Mouse (Mus musculus) midbrain, embryonic 16.5 days (tissue): ENCODE measurements around the gene Chpf2. TPM values are rescaled to one million over a fixed set of nuclear protein-coding genes. Genes with fewer than 3 reads are reported as not detected.
A peak's percentile ranks its signal among the peaks of the same experiment; 100 is the strongest.

ENCODE experiments used
- ATAC-seq: fragments of 200-750 bp; cut with Nextera tagmentation; 2 replicates; pipeline ENCODE4 v1.8.0; 2017; ENCODE audit warnings: moderate TSS enrichment
- H3K27ac ChIP-seq: fragments of 300-500 bp; sonication (generic); 2 replicates; pipeline ENCODE4 v1.5.1; 2014; ENCODE audit warnings: mild to moderate bottlenecking, low read length, mixed read lengths
- H3K27me3 ChIP-seq: fragments of 300-500 bp; sonication (generic); 2 replicates; pipeline ENCODE4 v1.6.1; 2014; ENCODE audit warnings: low read depth, low read length, mixed read lengths; ENCODE audit not compliant: control insufficient read depth, insufficient read depth
- H3K36me3 ChIP-seq: fragments of 300-500 bp; sonication (generic); 2 replicates; pipeline ENCODE4 v1.6.1; 2014; ENCODE audit warnings: mild to moderate bottlenecking, low read length, moderate library complexity, mixed read lengths; ENCODE audit not compliant: control insufficient read depth, insufficient read depth
- H3K4me1 ChIP-seq: fragments of 300-500 bp; sonication (generic); 2 replicates; pipeline ENCODE4 v1.6.1; 2014; ENCODE audit warnings: mild to moderate bottlenecking, low read length, mixed read lengths; ENCODE audit not compliant: control insufficient read depth, insufficient read depth
- H3K4me2 ChIP-seq: fragments of 300-500 bp; sonication (generic); 2 replicates; pipeline ENCODE4 v1.6.1; 2014; ENCODE audit warnings: mild to moderate bottlenecking, low read length, mixed read lengths
- H3K4me3 ChIP-seq: fragments of 300-500 bp; sonication (generic); 2 replicates; pipeline ENCODE4 v1.5.1; 2014; ENCODE audit warnings: low read depth, mild to moderate bottlenecking, low read length, moderate library complexity, mixed read lengths
- H3K9ac ChIP-seq: fragments of 300-500 bp; sonication (generic); 2 replicates; pipeline ENCODE4 v1.6.1; 2014; ENCODE audit warnings: low read depth, low read length, mixed read lengths
- H3K9me3 ChIP-seq: fragments of 300-500 bp; sonication (generic); replicated peaks from 2 replicates; pipeline ENCODE4 v1.6.1; 2014; ENCODE audit warnings: mild to moderate bottlenecking, low read length, mixed read lengths; ENCODE audit not compliant: control insufficient read depth, poor library complexity, severe bottlenecking
- WGBS: fragments of 180-500 bp; shearing (Covaris S2); extraction: QIAGEN DNeasy Blood & Tissue Kit; methylation state at CpG from one replicate; pipeline ENCODE4 v1.1.7; 2014; 5-methylcytosine and 5-hydroxymethylcytosine counted together
- polyA plus RNA-seq: library from polyadenylated mRNA; unstranded; fragments of >200 nt; fragmentation: Nextera tagmentation; extraction: Ambion mirVana; gene quantifications from 2 replicates; pipeline ENCODE4 v1.2.1, GENCODE M21; 2015

Gene Chpf2
- polyA plus RNA-seq = 16.6 and 23.3 TPM in 2 replicates

- H3K4me1 ChIP-seq = peaks cover 17% of the 10 kb centered on the region
- H3K36me3 ChIP-seq = peaks cover 6% of the 10 kb centered on the region; the same call in 1 of the 2 replicates
- peak within 1 kb of the TSS; percentile 84 for H3K27ac ChIP-seq
- peak within 1 kb of the TSS; percentile 90 for H3K9ac ChIP-seq
- H3K4me2 ChIP-seq = peak within 1 kb of the TSS; percentile 84
- no peaks in the 10 kb centered on the region for H3K27me3 ChIP-seq
- peak; percentile 94 for ATAC-seq
- H3K4me3 ChIP-seq = peak within 1 kb of the TSS; percentile 81
- under 1% methylated on average over 43 of the region's 43 CpGs for WGBS
- H3K9me3 ChIP-seq = no peaks in the 10 kb centered on the region
These were observed at the start of gene Chpf2 for GRCm38 (mm10) chr5:24586547-24587199. TSS of gene Chpf2 (plus strand) at chr5:24586741.

- H3K4me2 ChIP-seq = no peak overlapping the region
- ATAC-seq = no peak
- H3K36me3 ChIP-seq = no peaks in the 10 kb centered on the region
- no peak overlapping the region for H3K27ac ChIP-seq
- no peaks in the 10 kb centered on the region for H3K27me3 ChIP-seq
- H3K4me1 ChIP-seq = no peaks in the 10 kb centered on the region
- no peak overlapping the region for H3K4me3 ChIP-seq
- no peaks in the 10 kb centered on the region for H3K9me3 ChIP-seq
- H3K9ac ChIP-seq = no peak overlapping the region
- 68% methylated on average over 16 of the region's 16 CpGs for WGBS
These were observed 48.9 kb upstream of the Chpf2 start for GRCm38 (mm10) chr5:24537618-24538017.

- no peaks in the 10 kb centered on the region for H3K36me3 ChIP-seq
- no peak overlapping the region for H3K9ac ChIP-seq
- H3K4me3 ChIP-seq = no peak overlapping the region
- no peaks in the 10 kb centered on the region for H3K4me1 ChIP-seq
- H3K9me3 ChIP-seq = no peaks in the 10 kb centered on the region
- ATAC-seq = no peak
- no peak overlapping the region for H3K4me2 ChIP-seq
- H3K27me3 ChIP-seq = no peaks in the 10 kb centered on the region
- H3K27ac ChIP-seq = no peak overlapping the region
- WGBS = 82% methylated on average over 22 of the region's 22 CpGs
These were observed 46.8 kb upstream of the Chpf2 start for GRCm38 (mm10) chr5:24539571-24540296.

GRCm38 (mm10) chr5:24540387-24541143 lies 46.0 kb upstream of the Chpf2 start, which contains the start of gene Asb10:
TSS of gene Asb10 (minus strand) at chr5:24540978.
- H3K9ac ChIP-seq = no peak within 1 kb of the TSS
- H3K4me2 ChIP-seq = no peak within 1 kb of the TSS
- WGBS = 53% methylated on average over 14 of the region's 14 CpGs

GRCm38 (mm10) chr5:24541144-24541569 lies 45.4 kb upstream of the Chpf2 start:
- Histone ChIP-seq H3K4me2 (no peak overlapping the region), H3K27me3 (no peaks in the 10 kb centered on the region), H3K9me3 (no peaks in the 10 kb centered on the region), H3K4me3 (no peak overlapping the region), H3K4me1 (no peaks in the 10 kb centered on the region), H3K27ac (no peak overlapping the region), H3K9ac (no peak overlapping the region), H3K36me3 (no peaks in the 10 kb centered on the region)
- no peak for ATAC-seq
- whole genome bisulfite sequencing = 55% methylated on average over 6 of the region's 6 CpGs

More at GRCm38 (mm10) chr5:24540387-24541143, 46.0 kb upstream of the Chpf2 start, which contains the start of gene Asb10:
- no peaks in the 10 kb centered on the region for H3K36me3 ChIP-seq
- H3K4me3 ChIP-seq = no peak within 1 kb of the TSS
- no peaks in the 10 kb centered on the region for H3K27me3 ChIP-seq
- no peaks in the 10 kb centered on the region for H3K4me1 ChIP-seq
- ATAC-seq = no peak
- H3K9me3 ChIP-seq = no peaks in the 10 kb centered on the region
- no peak within 1 kb of the TSS for H3K27ac ChIP-seq

GRCm38 (mm10) chr5:24542643-24543042 lies 43.9 kb upstream of the Chpf2 start:
- ATAC-seq = no peak
- Histone ChIP-seq H3K27ac (no peak overlapping the region), H3K27me3 (no peaks in the 10 kb centered on the region), H3K4me1 (no peaks in the 10 kb centered on the region), H3K4me3 (no peak overlapping the region), H3K4me2 (no peak overlapping the region), H3K9ac (no peak overlapping the region), H3K9me3 (no peaks in the 10 kb centered on the region), H3K36me3 (no peaks in the 10 kb centered on the region)
- WGBS = 77% methylated on average over 7 of the region's 7 CpGs

- Histone ChIP-seq H3K4me3 (no peak overlapping the region), H3K9ac (0 out of 2 replicates have a peak overlapping the region, but pooled peaks have one; percentile 26)
- WGBS = 27% methylated on average over 26 of the region's 26 CpGs
These were observed 35.8 kb upstream of the Chpf2 start for GRCm38 (mm10) chr5:24550598-24551316.

GRCm38 (mm10) chr5:24551317-24551688 lies 35.2 kb upstream of the Chpf2 start:
- Histone ChIP-seq H3K4me3 (no peak overlapping the region), H3K9ac (0 out of 2 replicates have a peak overlapping the region, but pooled peaks have one; percentile 26), H3K27ac (no peak overlapping the region), H3K36me3 (no peaks in the 10 kb centered on the region), H3K27me3 (no peaks in the 10 kb centered on the region; the same call in 1 of the 2 replicates), H3K4me2 (peak overlapping the region; percentile 44), H3K9me3 (no peaks in the 10 kb centered on the region), H3K4me1 (peaks cover 5% of the 10 kb centered on the region)
- ATAC-seq = peak; percentile 51; the same call in 1 of the 2 replicates
- 49% methylated on average over 2 of the region's 2 CpGs for WGBS

More at GRCm38 (mm10) chr5:24550598-24551316, 35.8 kb upstream of the Chpf2 start:
- Histone ChIP-seq H3K4me1 (peaks cover 5% of the 10 kb centered on the region), H3K9me3 (no peaks in the 10 kb centered on the region), H3K4me2 (peak overlapping the region; percentile 44), H3K27ac (no peak overlapping the region), H3K36me3 (no peaks in the 10 kb centered on the region), H3K27me3 (no peaks in the 10 kb centered on the region; the same call in 1 of the 2 replicates)
- ATAC-seq = peak; percentile 57
